Mouse (Mus musculus): ENCODE measurements around the gene Lcmt1.
A peak's percentile ranks its signal among the peaks of the same experiment; 100 is the strongest.

Gene Lcmt1

DNA sequence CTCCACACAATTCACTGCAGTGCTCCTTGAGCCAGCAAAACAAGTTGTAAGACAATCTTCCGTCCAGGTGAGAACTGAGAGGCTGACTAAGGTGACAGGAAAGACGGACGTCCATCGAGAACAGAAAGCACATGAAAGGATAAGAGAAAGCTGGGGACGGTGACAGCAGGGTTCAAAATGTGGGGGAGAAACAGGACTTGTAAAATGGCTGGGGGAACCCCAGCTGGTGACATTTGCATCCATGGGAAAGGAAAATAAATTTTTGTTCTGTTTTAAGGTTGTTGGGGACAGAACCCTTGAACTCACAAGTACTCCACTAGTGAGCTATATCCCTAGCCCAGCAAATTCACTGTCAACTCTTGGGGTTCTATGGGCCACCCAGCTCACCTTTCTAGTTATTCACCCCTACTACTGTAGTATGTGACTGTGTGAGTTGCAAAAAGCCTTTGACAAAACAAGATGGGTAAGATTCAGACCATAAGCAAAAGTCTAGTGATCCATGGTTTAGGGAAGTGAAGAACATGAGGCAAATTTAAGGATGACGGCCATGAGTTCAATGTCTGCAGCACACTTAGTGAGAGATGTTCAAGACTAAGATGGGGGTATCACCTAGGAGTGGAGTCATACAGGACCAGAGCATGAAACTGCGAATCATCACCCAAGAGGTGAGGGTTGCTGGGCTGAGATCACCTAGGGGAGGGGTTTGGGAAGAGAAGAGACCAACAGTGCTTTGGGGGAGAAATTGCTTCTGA is 8.2 kb upstream of the Lcmt1 start:
- no peak for DNase-seq

DNA sequence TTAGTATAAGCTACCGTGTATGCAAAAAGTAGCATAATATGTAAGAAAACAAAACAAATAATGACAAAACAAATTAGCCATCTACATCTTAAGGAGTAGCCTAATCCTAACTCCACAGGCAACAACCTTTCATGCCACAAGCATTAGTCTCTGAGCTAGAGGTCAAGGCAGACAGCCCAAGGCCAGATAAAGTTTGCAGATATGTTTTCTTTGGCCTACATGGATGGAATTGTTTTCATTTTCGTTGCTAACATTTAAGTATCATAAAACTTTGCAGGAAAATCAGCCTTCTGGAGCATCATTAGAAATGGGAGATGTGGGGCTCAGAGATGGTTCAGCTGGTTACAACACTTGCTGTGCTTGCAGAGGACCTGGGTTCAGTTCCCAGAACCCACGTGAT is 6.8 kb upstream of the Lcmt1 start:
- no peak for DNase-seq

DNA sequence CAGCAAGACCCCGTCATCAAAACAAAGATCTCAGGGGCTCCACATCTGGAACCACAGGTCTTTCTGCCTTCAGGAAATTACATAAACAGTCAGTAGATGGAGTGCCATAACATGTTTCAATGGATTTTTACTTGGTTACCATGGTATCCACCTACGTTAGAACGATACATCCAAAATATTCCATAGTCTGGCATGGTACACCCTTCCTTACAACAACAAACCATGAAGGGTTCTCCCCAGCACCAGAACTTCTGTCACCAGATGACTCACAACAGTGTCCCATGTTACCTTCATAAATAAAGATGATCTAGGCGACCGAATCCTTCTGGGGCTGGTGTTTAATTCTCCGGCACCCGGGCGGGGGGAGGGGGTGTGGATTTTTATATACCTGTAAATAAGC is 5.6 kb upstream of the Lcmt1 start:
- no peak for DNase-seq

DNA sequence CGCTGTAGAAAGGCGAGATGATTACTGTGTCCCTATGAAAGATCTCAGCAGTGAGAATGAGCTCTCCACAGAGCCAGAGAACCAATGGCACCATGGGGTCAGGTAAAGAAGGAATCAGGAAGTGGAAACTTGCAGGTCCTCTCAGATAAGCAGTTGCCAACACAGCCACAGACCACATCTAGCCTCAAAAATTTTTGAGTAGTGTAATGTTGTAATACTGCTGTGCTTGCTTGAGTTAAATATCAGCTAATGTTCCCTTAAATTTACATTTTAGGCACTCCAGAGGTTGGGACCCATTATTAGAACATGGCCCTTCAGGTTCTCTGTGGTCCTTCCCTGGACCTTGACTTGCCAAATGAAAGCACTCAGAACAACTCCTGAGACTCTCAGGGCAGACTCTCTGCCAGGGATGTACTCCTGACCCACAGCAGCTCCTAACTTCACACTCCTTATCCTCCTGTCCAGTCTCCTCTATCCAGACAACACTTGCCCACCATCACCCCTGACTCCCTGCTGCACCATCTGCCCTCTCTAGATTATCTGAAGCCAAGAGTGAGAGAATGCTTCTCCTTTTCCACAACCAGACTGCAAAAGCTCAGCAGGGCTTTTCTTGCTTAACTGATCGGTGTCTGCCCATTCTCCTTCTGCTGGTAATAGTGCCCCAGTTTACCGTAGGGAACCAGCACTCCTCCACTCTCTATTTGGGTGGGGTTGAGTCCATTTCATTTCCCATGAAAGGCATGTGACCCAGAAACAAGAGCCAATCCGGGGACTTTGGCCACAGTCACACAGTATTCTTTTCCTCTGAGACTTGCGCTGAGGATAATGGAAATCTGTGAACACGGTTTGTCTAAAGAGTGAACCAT is 3.5 kb upstream of the Lcmt1 start:
- peak; percentile 61 for DNase-seq

DNA sequence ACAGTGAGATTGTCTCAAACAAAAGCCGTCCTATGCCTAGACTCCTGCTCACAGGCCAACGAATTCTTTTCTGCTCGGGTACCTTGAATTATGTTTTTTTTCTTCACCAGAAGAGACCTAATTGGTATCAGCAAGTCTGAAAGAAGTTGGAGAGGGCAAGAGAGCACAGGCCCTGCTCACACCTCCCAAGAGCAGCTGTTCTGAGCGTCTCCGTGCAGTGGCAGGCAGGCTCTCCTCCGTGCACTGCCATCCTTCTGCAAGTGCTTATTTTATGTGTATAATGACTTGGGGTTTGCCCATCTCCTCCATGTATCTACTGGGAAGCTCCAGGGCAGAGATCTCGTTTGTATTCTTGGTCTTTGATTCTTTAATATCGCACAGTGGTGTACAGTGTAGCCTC is 2.8 kb upstream of the Lcmt1 start:
- DNase-seq = no peak

DNA sequence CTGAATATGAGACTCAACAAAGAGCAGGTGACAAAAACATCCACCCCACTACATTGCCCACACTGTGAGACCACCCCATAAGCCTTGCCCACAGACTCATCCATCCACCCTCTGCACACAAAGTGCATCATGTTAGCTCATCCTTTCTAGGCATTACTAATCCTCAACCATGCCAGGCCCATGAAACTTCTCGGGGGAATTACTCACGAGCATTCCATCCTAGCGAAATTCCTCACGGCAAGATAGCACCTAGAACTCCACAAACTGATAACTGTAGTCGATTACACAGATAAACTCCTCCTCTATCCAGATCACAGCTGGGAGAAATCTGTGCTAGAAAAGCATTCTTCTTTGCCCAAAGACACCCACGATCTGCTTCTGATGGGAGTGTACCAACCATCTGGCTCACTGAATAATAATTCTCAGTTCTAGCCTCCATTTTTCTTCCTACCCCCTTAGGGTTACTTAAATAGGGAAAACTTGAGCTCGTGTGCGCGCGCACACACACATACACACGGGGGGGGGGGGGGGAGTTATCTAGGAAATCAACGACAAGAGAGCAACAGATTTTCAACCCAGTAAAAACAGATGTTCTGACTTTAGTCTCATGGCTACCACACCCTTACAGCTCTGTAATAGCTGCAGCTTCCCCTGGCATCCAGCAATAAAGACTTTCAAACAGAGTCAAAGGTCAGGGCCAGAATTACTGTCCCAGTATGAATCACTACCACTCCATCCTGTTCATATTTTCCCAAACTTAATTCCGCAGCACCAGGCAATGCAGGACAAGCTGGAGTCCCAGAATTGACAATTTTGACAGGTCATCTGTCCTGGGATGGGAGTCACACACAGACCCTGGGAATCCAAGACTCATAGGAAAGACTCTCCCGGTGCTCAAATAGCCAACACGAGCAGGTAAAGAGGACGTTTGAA is 2.1 kb upstream of the Lcmt1 start:
- no peak for DNase-seq

DNA sequence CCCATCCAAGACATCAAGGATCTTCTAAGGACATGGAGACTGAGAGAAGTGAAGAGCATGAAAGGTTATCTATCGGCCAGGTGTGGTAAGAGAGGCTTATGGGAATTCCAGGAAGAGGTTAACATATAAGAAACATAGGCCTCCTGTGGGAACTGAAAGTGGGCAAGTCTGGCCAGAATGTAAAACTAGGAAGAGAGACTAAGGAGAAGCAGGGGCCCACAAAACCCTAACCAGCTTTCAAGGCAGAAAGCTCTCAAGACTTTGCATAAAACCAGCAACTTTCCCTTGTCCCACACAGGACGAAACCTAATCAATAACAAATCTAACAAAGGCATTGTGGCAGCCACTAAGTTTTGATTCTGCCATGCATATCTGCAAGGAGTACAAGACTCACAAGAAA is 1.4 kb upstream of the Lcmt1 start:
- DNase-seq = no peak

DNA sequence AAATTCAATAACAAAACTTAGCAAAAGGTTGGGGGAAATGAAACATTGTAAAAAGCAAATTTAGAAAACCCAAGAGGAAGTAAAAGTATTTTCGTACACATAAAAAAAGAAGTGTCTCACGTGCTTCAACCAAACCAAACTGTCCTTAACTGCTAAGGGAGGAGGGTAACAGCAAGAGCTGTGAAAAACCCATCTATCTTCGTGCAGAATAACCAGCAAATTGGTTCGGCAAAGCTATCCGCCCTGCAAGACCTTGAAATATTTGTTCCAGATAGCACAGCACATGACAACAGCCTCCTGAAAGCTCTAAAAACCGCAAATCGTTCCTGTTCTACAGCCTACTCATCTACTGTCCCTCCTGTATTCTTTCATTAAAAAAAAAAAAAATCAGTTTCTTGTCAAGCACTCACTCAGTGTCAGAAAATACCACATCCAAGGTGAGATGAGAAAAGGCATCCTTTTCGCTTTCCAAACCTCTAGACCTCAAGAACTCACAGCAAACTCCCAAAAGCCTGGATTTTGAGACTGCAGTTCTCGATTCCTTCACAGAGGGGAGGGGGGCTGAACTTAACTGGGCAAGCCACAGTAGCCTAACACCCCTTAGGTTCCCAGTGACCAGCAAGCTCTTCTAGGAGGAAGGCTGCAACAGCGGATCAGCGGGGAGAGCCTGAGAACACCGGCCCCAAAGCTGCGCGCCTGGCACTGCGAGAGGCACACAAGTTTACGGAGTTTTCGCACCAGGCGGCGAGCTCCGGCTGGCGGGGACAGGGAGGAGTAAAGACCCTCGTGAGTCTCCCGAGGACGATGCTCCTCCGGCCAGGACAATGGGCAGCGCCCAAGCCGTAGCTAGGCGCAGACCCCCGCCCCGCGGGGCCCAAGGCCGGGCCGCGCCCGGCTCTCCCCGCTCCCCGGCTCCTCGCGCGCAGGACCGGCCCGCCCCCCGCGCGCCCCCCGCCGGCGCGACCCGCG is 522 bp upstream of the Lcmt1 start:
- no peak for DNase-seq

DNA sequence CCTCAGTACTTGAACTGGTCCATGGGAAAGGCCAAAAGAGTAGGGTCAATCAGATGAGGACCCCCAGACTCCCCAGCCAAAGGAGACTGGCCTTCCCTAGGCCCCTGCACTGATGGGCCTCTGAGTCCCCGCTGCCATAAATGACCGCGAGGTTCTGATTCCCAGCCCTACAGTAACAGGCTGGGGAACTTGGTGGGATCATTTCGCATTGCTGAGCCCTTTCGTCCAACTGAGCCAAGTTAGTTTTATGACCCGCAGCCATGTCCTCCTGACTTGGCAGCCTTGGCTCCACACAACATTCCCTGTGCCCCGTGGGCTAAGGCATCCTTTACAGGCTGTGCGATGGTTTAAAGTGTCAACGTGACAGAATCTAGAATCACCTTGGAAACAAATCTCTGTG is 1.1 kb downstream of the Lcmt1 start:
- DNase-seq = no peak

DNA sequence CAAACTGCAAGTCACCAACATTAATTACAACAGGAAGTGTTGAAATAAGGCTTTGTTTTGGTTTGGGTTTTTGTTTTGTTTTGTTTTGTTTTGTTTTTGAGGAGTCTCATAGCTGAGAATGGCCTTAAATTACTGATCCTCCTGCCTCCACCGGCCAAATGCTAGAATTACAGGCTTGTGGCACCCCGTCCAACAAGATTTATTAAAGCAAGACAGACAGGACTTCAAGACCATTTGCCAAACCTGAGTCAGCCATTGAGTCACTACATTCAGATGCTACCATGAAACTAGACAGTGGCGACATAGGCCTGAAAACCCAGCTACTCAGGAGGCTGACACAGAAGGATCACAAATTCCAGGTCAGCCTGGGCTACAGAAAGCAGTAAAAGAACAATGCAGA is 1.9 kb downstream of the Lcmt1 start:
- no peak for DNase-seq

DNA sequence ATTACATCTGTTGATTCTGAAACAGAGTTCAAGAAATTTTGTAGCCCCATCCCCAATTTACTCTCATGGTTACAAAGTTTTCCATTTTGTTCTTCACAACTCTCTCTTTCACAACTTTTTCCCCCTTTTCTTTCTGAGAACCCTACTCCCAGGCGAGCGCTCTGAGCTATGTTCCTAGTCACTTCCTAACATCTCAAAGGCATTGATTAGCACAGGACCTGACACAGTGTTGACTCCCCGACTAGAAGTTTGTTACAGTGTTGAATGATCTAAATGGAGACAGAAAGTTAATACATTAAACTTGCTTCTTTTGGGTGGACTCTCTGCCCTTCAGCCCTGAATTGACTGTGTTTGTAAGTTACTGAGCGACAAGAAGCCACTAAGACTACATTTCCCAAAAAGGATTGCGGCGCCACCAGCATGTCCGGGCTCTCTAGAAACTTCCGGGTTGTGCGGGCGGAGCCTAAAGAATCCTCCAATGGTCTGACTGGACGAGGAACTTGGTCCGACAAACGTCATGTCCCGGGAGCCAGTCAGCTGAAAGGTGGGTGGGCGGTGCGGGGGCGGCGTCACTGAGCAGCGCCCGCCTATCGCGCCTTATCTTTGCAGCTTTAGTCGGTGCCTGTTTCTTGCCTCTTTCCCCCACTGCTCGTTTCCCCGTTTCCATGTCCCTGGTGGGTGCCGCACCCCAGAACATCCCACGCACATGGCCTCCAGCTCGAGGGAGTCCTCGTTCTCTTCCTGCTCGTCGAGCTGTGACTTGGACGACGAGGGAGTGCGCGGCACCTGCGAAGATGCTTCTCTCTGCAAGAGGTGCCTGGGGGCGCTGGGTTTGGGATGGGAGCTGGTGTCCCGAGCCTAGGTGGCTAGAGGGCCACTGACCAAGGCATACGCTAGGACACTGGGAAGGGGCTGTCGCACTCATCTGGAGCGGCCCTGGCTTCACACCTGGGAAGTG is 8.1 kb downstream of the Lcmt1 start:
- peak; percentile 96 for DNase-seq

DNA sequence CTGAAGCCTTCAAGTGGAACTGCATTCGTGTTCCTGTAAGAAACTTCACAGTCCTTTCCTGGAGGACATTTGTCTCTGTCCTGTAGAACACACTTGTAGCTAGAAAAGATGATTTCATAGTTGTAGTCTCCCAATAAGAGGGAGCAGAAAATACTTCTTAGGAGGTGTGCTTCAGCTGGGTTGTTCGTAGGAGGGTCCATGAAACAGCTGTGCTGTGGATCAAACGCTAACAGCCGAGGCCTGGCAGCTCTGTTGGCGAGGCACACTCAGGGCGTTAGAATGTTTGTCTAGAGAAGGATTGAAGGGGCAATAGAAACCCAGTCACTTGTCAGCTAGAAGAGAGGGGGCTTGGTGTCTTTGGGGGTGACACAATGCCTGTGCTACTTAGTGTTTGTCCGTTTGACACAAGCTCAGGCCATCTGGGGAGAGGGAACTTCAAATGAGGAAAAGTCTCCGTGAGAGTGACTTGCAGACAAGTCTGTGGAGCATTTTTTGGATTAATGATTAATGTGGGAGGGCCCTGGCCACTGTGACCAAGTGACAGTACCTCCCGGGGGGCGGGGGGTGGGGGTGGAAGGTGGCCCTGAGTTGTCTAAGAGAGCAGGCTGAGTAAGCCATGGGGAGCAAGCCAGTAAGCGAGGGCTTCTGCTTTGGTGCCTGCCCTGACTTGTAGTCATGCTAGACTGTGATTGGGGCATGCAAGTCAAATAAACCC is 16.3 kb downstream of the Lcmt1 start:
- no peak for DNase-seq

DNA sequence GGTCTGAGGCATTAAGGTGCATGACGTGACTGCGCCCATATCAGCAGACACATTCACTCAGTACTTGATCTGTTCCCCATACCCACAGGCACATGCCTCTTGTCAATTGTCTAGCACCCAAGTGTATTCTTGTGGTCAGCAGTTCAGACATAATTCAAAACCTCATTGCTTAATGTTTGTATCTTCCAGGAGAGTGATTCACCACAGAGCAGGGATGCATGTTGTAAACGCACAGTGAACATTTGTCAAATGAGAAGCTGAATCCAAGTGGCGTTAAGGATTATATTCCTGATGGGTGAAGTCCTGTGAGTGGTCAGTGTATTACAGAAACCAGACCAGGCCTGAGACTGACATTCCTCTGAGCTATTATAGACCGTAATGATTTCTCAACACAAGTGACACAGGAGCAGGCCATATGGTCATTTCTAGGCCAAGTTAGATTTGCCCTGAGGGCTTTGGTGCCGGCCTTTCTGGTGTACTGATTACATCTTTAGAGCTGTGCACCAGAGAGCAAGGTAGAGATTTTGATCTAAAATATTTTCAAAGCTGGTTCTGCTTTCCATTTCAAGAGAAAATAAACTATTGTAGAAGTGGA is 20.2 kb downstream of the Lcmt1 start:
- DNase-seq = no peak

DNA sequence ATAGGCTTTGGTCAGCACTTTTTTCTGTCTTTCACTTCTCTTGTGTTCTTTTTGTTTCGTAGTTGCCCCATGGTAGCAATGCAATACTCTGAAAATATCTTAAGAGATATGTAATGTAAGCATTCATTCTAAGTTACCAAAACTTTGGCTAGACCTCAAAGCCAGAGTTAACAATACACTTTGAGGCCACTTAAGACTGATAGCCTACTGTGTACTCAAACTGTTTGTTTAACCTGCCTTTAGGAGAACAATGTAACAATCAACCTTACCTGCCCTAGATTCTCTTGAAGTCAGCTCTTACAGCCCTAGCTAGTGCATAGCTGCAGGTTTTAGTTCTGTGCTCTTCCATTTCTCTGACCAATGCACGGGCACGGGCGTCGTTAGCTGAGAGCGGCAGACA is 24.7 kb downstream of the Lcmt1 start:
- DNase-seq = no peak

DNA sequence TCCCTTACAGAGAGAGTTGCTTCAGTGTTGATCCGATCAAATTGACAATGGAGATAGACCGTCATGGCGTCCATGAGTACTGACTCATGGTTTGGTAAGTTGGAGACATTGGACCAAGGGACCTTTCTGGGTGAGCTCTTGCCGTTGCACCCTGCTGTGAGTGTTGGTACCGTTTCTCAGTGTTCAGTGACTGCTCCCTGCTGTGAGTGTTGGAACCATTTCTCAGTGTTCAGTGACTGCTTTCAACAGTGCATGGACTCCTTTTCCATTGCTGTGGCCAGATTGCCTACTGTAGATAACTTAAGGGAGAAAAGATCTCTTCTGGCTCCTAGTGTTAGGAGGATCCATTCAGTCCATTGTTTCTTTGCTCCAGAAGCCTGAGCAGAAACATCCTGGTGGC is 27.3 kb downstream of the Lcmt1 start:
- DNase-seq = peak; percentile 65

DNA sequence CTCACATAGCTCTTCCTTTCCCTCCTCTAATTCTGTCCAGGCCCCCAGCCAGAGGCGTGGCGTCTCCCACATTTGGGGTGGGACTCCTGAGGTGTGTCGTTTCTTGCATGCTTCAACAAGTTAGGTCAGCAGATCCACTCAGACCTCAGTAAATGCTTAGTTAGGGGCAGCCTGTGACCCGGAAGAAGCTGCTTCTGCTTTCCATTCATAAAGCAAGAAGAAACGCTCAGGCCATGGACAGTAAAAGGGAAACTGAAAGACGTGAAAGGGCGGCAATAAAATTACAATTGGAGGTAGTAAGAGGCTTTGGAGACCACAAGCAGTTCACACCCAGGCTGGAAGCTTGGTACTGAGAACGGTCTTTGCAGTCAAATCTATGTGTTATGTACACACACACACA is 27.8 kb downstream of the Lcmt1 start:
- no peak for DNase-seq

DNA sequence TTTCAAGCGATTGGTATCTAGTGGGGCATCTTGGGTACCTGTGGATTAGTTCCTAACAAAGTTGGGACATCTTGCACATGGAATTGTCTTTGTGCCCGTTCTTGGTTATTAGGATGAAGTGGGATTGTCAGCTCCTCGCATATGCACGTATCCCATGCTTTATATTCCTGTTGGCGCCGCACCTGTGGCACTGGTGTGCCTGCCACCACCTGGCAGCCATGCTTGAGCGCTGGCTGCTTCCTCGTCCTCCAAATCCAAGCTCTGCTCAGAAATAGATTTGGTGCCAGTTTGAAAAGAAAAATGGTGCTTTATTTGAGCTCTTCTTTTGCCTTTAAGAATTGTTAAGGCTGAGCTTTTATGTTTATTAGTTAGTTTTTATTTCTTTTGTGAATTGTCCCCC is 28.3 kb downstream of the Lcmt1 start:
- DNase-seq = peak; percentile 61

DNA sequence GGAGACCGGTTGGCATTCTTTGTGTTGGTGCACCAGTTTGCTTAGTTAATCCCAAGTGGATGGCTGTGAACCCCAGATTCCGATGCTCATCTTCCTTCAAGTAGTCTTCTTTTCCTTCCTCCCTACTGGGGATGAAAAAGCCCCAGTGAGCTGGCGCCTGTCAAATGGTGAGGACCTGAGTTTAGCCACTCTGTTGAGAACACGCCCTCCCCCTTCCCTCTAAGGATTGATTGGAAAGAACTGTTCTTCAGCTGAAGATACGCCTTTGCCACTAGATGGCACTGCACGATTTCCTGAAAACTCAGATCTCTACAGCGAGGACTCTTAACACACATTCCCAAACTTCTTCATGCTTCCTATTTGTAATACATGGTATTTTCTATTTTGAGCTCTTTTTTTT is 29.2 kb downstream of the Lcmt1 start:
- peak; percentile 71 for DNase-seq

DNA sequence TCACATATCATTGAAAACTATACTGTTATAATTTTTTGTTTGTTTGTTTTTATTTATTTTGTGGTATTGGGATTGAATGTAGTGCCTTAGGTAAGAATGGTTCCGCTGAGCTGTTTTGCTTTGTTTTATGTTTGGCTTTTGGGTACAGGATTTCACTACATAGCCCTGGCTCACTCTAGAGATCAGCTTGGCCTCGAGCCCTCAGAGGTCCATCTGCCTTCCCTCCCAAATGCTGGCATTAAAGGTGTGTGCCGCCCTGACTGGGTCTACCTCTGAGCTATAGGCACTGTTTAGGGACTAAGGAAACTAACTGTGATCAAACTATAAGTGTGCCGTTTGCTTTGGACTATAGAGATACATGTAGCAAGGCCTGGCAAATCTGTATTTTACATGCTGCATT is 29.7 kb downstream of the Lcmt1 start:
- DNase-seq = peak; percentile 83

DNA sequence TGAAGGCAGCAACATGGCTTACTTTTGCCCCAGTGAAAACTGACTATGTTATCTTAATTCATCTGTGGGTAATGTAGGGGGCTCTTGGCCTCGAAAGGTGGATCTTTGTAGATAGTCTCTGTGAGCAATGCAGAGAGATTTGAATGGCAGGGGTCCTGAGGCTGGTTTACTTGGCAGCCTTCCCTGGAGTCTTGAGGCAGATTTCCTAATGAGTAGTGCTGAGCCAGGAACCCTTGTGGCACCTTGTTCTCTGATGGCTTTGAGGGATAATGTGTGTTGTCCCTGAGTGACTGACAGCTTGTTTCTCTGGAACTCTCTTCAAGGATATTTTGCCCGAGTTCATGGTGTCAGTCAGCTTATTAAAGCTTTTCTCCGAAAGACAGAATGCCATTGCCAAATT is 31.5 kb downstream of the Lcmt1 start:
- DNase-seq = no peak

All from cerebellum, adult 9-11 months (tissue).